Comparison of ENCODE assay signal across 13 mouse cellular contexts in genomic region chr14:35009074-35009473, GRCm38 (mm10).
DNase-seq lines count a peak whose midpoint lies in the region; ATAC-seq and TF ChIP-seq lines count a peak whose summit lies in the region.
"Had no signal": no experiment of that assay in that cellular context is flagged by ENCODE, and none has a peak within 500 bp of the region (broad histone marks: within the 10 kb centered on the region; RNA-seq: fewer than 3 reads in every experiment).

No protein-coding gene starts in this region.

- no peaks in the 10 kb centered on the region for H3K36me3 ChIP-seq in forebrain, embryonic 12.5 days (replicated peaks)
- no peaks in the 10 kb centered on the region for H3K36me3 ChIP-seq in hindbrain, postnatal 0 days (ENCODE audit: insufficient read depth, low read length)

- H3K9me3 ChIP-seq in forebrain, embryonic 12.5 days = no peaks in the 10 kb centered on the region
- H3K9me3 ChIP-seq in hindbrain, postnatal 0 days (ENCODE audit: low read length) = no peaks in the 10 kb centered on the region

- no peak for TF ChIP-seq CTCF in layer of hippocampus, adult 2 months (conservative IDR thresholded peaks at IDR 0.05)
- no peak for TF ChIP-seq CTCF in hindbrain, postnatal 0 days (IDR thresholded peaks at IDR 0.05; ENCODE audit: low read depth)
- no peak for TF ChIP-seq CTCF in cerebellum, adult 2 months (IDR thresholded peaks at IDR 0.05; ENCODE audit: borderline replicate concordance, insufficient read depth, low read depth, low read length)

- ATAC-seq in forebrain, embryonic 12.5 days (ENCODE audit: low FRiP score) = peak; percentile 28; the same call in 1 of the 2 replicates
- ATAC-seq in hindbrain, postnatal 0 days = 0 out of 2 replicates have a peak, but pooled peaks have one; percentile 31

- H3K9ac ChIP-seq in forebrain, embryonic 12.5 days = no peak overlapping the region
- H3K9ac ChIP-seq in hindbrain, postnatal 0 days (replicated peaks; ENCODE audit: low read length) = no peak overlapping the region

- no peak overlapping the region for H3K4me3 ChIP-seq in layer of hippocampus, adult 2 months
- no peak overlapping the region for H3K4me3 ChIP-seq in forebrain, embryonic 12.5 days (replicated peaks)
- no peak overlapping the region for H3K4me3 ChIP-seq in hindbrain, postnatal 0 days (ENCODE audit: low read length)
- H3K4me3 ChIP-seq in cerebellum, adult 2 months (replicated peaks; ENCODE audit: insufficient read depth, low read depth, low read length) = no peak overlapping the region

- peaks cover 11% of the 10 kb centered on the region; the same call in 1 of the 2 replicates for H3K4me1 ChIP-seq in forebrain, embryonic 12.5 days
- 0 out of 2 replicates have a peak, but pooled peaks cover 5% of the 10 kb centered on the region for H3K4me1 ChIP-seq in hindbrain, postnatal 0 days (ENCODE audit: insufficient read depth, low read length)
- no peaks in the 10 kb centered on the region for H3K4me1 ChIP-seq in cerebellum, adult 2 months (ENCODE audit: control insufficient read depth, insufficient read depth, low read length)

- H3K27ac ChIP-seq in layer of hippocampus, adult 2 months = peak overlapping the region; percentile 43
- H3K27ac ChIP-seq in forebrain, embryonic 12.5 days = no peak overlapping the region
- no peak overlapping the region for H3K27ac ChIP-seq in hindbrain, postnatal 0 days
- no peak overlapping the region for H3K27ac ChIP-seq in cerebellum, adult 2 months (ENCODE audit: insufficient read depth, low read length)
- H3K27ac ChIP-seq: stomach, postnatal 0 days had no signal

- WGBS in forebrain, embryonic 12.5 days = 13% methylated on average over 9 of the region's 9 CpGs
- 22% methylated on average over 9 of the region's 9 CpGs for WGBS in hindbrain, postnatal 0 days
- 23% methylated on average over 9 of the region's 9 CpGs for WGBS in cerebellum, adult 2 months

- no peaks in the 10 kb centered on the region for H3K27me3 ChIP-seq in forebrain, embryonic 12.5 days
- no peaks in the 10 kb centered on the region for H3K27me3 ChIP-seq in hindbrain, postnatal 0 days (ENCODE audit: insufficient read depth, low read length)
- H3K27me3 ChIP-seq in cerebellum, adult 2 months (ENCODE audit: control insufficient read depth, insufficient read depth, low read length) = no peaks in the 10 kb centered on the region; the same call in 1 of the 2 replicates
- H3K27me3 ChIP-seq: CH12.LX had no signal

- H3K4me2 ChIP-seq in forebrain, embryonic 12.5 days = no peak overlapping the region
- H3K4me2 ChIP-seq in hindbrain, postnatal 0 days (ENCODE audit: low read depth, low read length) = no peak overlapping the region

- no peak for TF ChIP-seq POLR2A in cerebellum, adult 2 months (IDR thresholded peaks at IDR 0.05; ENCODE audit: borderline replicate concordance, insufficient read depth, low read length)

- DNase-seq in layer of hippocampus, adult 2 months (ENCODE audit: low spot score in 2 of 2) = peak in 1 of 2 experiments; percentile 22
- DNase-seq in layer of hippocampus, postnatal 25 days (ENCODE audit: extremely low spot score in 1 of 2, low spot score in 1 of 2) = no peak
- peak; percentile 75 for DNase-seq in R1 (ENCODE audit: low read depth, low spot score)
- DNase-seq in hindbrain, postnatal 0 days (ENCODE audit: low spot score) = peak; percentile 27
- DNase-seq in cerebellum, adult 2 months = no peak
- no peak for DNase-seq in yolk sac, embryonic 10.5 days (ENCODE audit: low spot score)
- DNase-seq: adrenal gland, postnatal 36 days; cerebellum, adult 11-12 months; kidney, adult 18-20 months; liver had no signal

Comparison
In these comparisons a context has a peak if more than half of its experiments do, and no peak if none do; other contexts are left out.
1. DNase-seq: peak in R1 (single experiment) and hindbrain, postnatal 0 days (single experiment); none in layer of hippocampus, postnatal 25 days (0 of 2), cerebellum, adult 2 months (0 of 2) and yolk sac, embryonic 10.5 days (single experiment).